Mouse (Mus musculus): ENCODE results near the gene Pdpk1.

GRCm38 (mm10) chr17:24164566-24165259, 14.0 kb upstream of the Pdpk1 start:
- TF ChIP-seq POLR2A (IDR thresholded peaks at IDR 0.05; ENCODE audit: low read depth, low read length), result no peak
- no peak for TF ChIP-seq CTCF (IDR thresholded peaks at IDR 0.05; ENCODE audit: extremely low read depth, insufficient read length, insufficient replicate concordance, low read depth, low read length)

All from small intestine, adult 2 months (tissue).